Mouse (Mus musculus) cerebellum, adult 18-20 months (tissue): ENCODE measurements around the gene Bbs5.
A peak's percentile ranks its signal among the peaks of the same experiment; 100 is the strongest.
"Not testable (repeated sequence)": the region's sequence is repeated elsewhere in the genome, so short reads cannot be mapped to it uniquely, and the experiment has no call there.

Source experiments
- DNase-seq, 2 experiments: peaks; one replicate each; pipeline ENCODE4 v3.0.0; 2021

The Bbs5 gene

DNA sequence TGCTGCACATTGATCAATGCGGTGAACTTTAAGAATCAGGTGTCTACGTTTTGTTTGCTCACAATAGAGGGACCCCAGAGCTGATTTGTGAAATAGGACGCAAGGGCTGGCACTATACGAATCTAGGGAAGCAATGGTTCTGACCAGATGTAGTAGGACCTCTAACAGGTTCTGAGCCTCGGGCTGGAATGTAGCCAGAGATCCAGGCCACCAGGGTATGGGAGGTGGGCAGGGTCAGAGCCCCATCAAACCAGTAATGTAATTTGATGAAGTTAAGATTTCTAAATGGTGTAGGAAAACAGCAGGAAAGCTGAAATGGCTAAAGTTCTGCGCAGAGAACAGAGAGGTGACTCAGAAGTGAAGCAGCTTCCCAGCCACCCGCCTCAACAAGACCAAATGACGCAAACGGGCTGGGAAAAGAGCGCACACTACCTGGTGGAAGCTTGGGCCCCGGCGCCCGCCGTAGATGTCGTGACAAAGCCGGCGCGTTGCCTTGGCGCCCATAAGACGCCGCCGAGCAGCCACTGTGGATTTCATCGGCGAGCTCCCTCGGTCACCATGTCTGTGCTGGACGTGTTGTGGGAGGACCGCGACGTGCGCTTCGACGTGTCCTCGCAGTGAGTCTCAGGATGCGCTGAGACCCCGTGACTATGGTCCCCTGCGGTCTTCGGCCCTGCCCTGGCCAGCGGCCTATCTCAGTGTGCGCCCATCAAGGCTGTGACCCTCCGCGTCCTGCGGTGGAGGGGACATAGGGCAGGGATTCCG, at the start of gene Bbs5:
Gene Bbs5 (plus strand): TSS at position 446 of the 765 bp plus-strand sequence.
- DNase-seq: peak; percentile 93 to 97

DNA sequence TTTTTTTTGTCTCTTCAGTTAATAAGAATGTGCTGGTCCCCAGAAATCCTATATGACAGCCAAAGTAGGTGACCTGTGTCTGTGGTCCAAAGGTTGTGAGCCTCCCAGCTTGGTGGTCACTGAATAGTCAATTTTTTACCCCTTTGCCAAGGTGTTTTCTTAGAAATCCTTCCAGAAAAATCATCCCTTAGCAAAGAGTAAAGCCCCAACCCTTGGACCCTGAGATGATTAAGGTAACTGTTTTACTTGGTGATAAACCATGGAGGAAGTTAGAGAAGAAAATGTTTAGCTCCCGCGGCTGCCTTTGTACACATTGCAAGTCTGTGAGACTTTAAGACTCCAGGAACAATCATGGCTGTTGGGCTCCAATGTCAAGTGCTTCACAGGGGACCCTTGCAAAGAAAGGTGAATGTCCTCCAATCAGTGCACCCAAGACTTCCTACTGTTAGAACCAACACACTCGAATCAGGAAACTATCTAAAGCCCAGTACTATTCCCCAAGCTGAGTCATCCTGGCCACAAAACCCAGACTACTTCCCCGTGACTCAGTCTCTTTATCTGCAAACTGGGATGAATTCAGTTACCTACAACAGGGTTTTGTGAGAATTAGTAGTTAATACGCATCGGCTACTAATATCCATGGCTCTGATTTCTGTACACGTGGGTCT, 43.1 kb upstream of the Bbs5 start:
- DNase-seq: no peak

DNA sequence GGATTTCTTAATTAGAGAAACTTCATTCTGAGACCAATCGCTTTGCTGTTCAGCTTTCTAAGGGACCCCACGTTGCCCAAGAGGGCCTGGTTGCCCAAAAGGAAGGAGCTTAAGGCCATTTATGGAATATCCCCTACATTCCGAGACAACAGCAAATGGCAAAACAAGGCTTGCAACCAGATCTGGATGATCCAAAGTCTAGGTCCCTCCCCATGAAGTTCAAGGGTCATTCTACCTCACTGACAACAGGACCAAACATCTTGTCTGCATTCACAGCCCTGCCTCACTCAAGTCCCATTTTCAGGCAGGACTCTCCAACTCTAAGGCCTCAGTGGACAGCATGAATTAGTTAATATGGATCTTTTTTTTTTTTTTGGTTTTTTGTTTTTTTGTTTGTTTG, 40.4 kb upstream of the Bbs5 start:
- no peak for DNase-seq

DNA sequence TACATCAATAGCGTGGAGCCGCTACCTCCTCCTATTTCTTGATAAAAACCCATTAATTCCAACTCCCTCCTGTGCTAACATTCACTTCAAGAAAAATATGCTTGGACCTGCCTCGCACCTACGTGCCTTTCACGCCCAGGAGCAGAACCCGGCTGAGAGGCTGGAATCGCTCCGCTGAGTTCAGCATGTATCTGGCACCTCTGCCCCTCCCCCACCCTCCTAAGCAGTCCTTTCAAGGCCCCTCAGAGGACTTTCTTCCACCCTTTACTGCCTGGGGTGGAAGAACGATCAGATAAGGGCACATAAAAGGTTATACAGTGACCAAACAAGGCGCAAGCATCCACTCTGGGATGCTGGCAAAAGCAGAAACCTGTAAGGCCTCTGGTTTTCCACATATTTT, 34.7 kb upstream of the Bbs5 start:
- no peak for DNase-seq

DNA sequence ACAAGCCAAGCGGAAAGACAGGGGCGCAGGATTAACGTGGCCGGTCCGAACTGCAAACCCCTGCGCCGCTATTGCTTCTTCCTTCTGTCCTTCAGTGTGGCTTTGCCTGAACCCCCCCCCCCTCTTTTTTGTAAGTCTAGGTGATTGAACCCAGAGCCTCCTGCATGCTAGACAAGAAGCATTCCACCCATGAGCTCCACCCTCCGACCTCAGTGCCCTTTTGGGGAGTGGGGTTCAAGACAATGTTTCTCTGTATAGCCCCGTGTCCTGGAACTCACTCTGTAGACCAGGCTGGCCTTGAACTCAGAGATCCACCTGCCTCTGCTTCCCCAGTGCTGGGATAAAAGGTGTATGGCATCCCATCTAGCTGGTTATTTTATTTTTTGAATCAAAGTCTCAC, 34.3 kb upstream of the Bbs5 start:
- DNase-seq: no peak

DNA sequence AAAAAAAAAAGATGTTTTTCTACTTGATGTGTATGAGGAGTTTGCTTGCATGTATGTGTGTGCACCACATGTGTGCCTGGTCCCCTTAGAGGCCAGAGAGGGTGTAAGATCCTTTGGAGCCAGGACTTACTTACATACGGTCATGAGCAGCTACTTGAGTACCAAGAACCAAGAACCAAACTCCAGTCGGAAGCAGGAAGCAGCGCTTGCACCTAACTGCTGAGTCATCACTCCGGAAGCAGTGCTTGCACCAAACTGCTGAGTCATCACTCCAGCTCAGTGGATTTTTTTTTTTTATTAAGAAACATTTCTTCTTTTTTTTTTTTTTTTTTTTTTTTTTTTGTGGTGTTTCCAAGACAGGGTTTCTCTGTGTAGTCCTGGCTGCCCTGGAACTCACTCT, 33.7 kb upstream of the Bbs5 start:
- DNase-seq: no peak

DNA sequence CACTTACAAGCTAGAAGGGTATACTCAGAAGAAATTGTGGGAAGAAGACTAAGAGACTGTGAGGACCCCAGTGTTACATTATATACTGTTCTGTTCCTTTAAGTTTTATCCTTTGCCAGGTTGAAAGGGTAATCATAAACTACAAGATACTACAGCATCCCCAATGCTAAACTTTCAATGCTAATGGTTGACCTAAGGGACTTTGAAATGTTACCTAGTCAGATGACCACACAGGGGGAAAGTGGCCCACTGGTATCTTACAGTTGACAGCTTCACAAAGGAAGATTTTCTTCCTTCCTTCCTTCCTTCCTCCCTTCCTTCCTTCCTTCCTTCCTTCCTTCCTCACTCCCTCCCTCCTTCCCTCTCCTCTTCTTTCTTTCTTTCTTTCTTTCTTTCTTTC, 28.6 kb upstream of the Bbs5 start:
- no peak for DNase-seq

DNA sequence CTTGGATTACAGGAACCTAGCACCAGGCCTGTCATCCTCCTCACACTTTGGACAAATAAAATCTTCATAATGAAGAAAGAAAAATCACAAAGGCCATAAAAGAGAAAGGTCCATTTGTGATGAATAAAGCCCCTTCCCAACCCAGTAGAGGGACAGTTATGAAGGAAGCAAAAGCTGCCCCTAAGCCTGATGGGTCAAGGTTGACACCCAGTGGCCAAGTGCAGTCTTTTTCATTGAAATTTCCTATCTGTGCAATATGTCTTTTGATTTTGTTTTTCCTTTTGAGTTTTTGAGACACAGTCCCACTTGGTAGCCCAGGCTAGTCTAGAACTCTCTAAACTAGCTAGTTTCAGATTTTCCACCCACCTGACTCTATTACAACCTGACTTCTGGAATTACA, 27.7 kb upstream of the Bbs5 start:
- DNase-seq: no peak

DNA sequence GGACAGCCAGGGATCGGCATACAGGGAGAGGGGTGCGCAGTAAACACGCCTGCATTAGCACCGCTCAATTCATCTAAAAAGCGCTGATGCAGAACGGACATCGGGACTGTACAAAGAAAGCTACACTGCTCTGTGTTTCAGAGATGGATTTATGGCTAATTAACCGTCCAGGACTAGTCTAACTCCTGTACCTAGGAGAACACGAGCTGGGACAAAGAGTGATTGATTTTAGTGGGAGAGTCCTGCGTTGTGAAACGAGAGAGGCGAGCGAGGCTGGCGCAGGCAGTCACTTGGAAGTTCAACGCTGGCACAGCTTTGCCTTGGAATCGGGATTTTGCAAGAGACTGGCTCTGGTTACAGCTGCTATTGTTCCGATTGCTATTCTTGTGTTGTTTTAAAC, 17.8 kb upstream of the Bbs5 start:
- no peak for DNase-seq

DNA sequence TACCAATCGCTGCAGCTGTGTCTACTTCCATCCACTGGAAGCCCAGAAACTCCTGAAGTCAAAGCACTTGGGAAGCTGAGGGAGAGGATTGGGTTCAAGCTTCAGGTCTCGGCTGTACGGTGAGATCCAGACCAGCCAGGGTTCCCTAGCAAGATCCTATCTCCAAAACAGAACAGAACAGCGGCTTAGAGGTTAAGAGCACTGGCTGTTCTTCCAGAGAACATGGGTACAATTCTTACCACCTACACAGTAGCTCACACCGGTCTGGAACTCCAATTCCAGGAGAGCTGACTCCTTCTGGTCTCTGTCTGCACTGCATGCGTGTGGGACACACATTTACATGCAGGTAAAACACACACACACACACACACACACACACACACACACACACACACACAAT, 17.1 kb upstream of the Bbs5 start:
- DNase-seq: no peak

DNA sequence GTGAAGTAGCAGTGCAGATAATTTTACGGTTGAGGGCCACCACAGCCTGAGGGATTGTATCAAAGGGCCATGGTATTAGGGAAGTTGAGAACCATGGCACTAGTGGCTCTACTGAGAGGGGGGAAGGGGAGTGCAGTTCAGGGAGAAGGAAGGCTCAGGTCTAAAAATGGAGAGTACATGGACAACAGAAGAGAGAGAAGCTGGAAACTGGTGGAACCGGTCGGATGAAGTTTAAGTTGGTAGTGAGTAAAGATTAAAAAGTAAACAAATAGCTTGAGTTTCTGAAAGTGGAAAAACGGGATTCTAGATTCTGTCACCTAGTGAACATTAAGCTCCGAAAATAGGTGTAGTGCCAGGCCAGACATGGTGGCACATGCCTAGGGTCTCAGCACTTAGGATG, 16.2 kb upstream of the Bbs5 start:
- DNase-seq: no peak

DNA sequence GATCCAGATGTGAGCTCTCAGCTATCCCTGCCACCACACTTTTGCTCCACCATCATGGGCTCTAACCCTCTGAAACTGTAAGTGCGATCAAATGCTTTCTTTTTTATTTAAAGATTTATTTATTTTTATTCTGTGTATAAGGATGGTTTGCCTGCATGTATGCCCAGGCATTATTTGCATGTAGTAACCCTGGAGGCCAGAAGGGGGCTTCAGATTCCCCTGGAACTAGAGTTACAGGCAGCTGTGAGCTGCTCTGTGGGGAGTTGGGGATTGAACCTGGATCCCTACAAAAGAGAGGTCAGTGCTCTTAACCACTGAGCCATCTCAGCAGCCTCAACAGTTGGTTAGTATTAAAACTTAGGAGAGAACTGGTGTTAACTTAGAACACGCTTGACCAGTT, 15.5 kb upstream of the Bbs5 start:
- DNase-seq: no peak

DNA sequence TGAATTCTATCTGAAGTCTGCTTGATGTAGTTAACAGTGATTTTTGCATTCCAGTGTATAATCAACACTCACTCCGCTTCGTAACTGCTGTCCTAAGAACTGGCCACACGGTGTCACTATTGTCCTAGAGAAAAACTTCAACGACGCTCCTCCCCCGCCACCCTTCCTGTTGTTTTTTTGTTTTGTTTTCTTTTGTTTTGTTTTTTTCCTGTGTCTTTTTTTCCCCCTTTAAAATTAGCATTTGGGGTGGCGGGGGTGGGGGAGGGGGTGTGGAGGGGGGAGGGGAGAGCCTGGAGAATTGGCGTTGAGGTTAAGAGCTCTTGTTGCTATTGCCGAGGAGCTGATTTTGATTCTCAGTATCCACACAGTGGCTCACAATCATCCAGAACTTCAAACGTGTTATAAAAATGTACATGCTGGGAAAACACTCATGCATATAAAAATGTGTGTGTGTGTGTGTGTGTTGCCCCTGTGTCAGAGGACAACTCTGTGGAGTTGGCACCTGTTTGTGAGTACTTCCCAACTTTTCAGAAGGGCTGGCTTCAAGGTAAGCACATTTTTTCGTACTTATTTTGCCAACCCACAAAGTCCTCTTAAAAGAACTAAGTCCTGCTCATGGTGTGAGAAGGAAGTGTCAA, 11.8 kb upstream of the Bbs5 start:
- DNase-seq: peak; percentile 39 to 50

DNA sequence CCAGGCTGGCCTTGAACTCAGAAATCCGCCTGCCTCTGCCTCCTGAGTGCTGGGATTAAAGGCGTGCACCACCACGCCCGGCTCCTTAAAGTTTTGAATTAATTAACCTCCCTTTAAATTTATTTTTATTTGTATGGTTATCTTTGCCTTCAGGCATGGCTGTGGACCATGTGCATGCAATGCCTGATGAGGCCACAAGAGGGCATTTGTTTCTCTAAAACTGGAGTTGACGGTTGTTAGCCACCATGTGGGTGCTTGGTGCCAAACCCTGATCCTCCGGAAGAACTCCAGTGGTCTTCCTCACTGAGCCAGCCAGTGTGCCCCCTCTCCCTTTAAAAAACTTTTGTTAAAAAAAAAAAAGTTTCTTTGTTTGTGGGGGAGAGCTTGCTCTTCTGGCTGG, 11.2 kb upstream of the Bbs5 start:
- DNase-seq: peak; percentile 25 to 26

DNA sequence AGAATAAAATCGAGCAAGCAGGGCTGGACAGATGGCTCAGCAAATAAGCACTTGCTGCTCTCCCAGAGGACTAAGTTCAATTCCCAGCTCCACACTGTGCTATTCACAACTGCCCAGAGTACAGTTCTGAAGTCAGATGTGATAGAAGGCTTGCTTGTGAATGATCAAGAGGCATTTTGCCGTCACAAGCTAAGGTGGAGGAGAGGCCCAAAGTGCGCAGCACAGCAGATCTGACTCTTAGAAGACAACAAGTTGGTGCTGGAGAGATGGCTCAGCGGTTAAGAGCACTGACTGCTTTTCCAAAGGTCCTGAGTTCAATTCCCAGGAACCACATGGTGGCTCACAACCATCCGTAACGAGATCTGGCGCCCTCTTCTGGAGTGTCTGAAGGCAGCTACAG, 9.0 kb upstream of the Bbs5 start:
- not testable (repeated sequence) for DNase-seq

DNA sequence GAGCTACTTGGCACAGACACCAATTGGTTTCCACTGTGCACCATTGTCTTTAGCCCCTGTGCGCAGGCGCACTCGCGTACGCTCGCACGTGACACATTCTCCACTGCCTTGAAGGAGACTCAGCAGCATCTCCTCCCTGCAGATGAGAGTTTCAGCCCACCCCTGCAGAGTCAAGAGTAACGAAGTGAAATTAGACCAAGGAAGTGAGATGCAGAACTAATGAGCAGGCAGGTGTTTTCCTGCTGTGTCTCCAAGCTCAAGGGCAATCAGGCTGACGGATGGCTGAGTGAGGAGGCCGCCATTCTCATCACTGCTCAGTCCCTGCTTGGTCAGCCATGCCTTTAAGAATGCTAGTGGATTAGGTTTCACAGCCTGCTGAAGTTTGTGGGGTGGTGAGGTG, 6.9 kb upstream of the Bbs5 start:
- DNase-seq: no peak

DNA sequence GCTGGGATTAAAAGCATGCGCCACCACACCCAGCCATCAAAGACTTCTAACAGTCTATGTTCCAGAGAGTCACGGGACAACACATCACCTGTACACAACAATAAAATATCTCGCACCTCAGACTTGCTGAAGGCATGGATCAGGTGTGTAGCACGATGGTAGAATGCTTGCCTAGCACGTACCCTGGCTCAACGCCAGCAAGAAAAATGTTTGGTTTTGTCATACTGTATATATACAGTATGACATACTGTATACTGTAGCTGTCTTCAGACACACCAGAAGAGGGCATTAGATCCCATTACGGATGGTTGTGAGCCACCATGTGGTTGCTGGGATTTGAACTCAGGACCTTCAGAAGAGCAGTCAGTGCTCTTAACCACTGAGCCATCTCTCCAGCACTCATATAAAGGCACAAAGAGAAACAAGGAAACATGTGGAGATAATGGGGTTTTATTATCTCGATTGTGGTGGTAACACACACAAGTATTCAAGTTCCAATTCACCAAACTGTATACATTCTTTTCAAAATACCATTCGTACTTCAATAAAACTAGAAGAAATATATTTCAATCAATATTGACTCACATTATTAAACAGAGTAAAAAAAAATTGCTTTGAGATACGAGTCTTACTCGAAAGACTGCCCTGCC, 1.9 kb upstream of the Bbs5 start:
- DNase-seq: peak in 1 of 2 experiments; percentile 6

DNA sequence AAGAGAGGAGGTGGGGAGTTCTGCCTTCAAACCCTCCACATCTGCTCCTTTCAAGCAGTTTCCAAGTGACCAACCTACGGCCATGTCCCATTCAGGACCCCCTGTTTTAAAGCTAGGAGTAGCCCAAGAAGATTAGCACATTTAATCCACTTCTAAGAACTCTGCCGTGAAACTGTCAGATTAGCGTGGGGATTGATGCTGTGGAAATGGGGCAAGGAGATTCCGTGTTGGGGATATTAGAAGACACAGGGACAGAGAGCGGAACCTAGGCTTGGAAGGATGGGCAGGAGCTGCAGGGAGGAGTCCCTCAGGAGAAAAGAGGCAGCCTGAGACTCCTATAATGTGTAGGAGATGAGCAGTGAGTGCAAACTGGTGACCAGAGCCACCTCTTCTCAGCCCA, 2.7 kb downstream of the Bbs5 start:
- DNase-seq: no peak

DNA sequence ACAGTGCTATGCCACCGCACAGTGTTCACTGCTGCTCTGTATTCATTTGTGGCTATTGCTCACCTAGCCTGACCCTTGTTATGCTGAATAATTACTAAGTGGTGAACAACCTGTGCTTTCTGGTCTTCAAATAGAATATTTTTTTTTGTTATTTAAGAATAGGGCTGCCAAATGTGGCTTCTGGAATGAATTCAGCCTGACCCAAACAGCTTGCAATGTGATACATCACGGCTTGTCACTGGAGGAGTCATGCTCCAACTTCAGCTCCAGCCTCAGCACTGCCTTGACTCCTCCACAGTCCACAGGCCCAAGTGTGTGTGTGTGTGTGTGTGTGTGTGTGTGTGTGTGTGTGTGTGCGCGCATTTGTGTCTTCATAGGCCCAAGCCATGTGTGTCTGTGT, 12.4 kb downstream of the Bbs5 start:
- DNase-seq: no peak

DNA sequence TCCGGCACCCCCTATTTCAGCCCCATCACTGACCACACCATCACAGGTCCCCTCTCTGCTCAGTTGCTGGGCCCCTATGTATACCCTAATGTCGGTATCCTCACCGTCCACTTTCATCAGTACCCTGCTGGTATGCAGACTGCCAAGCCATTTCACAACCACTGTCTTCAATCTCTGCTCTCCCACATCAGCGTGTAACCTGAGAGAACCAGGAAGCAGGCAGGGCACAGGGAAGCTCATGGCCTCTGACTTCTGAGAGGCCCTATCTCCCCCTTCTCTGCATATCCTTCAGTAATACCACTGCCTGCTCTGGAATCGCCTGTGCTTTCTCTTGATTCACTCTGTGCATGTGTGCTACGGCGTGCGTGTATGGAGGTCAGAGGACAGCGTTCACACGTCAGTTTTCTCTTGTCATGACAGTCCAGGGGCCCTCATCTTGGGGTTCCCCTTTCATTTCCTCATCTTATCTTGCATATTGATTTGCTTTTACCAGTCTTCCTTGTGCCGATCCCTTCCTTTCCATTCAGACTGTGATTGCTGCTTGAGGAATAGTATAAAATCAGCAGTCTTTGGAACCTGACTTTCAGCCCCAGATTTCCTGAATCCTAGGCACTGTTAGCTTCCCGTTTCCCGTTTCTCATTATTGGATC, 17.0 kb downstream of the Bbs5 start:
- DNase-seq: no peak

DNA sequence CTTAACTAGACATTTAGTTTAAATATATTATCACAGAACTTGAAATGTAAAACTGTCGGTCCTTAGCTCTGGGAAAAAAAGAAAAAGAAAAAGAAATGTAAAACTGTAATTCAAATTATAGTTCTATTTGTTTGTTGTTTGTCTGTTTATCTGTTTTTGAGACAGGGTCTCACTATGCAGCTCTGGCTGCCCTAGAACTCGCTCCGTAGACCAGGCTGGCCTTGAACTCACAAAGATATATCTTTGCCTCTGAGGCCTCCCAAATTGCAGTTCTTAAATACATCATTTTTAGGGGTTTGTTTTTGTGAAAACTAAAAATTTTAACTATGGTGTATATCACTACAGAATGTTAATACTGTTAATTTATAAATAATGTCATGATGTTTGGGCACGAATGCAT, 20.7 kb downstream of the Bbs5 start:
- DNase-seq: no peak

DNA sequence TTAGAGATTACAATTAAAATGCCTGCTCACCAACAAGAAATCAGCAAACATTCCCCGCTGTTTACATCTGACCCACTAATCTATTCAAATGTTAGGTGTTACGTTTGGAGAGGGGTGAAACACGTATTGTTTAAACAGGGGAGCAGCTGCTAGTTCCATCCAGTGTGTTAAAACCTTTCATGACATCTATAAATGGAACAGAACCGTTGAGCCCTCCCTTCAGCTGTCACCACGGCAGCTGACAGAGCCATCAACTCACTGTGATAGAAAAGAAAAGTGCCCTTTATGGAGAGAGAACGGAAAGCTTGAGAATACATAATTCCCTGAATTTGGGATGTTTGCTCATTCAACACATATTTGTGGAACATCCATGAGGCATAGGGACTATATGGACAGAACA, 21.4 kb downstream of the Bbs5 start:
- DNase-seq: no peak

DNA sequence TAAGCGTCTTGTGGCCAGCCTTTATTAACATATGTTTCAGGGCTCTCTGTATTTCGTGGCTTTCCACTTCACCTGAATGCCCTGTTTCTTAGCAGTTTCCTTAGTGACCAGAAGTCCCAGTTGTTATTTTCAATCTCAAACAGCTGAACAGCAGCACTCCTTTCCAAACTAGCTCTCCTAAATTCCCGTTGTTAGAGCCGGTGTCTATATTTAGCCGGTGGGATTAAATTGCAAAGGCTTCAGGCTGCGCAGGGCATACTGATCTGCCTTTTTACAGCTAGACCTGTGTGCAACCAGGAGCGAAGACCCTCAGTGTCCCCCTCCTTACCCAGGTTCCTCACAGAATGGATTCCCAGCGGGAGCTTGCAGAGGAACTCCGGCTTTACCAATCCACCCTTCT, 22.9 kb downstream of the Bbs5 start, which contains the start of gene Klhl41:
Gene Klhl41 (plus strand): TSS at position 268 of the 400 bp plus-strand sequence.
- no peak for DNase-seq
